Mouse (Mus musculus) Patski (cell line): ENCODE results near the gene Srxn1. TPM values are rescaled to one million over a fixed set of nuclear protein-coding genes. Genes with fewer than 3 reads are reported as not detected.

Source experiments
- ATAC-seq: fragments of 100-300 bp; one replicate; pipeline ENCODE4 v1.8.0; 2021
- CTCF ChIA-PET: fragments of 350-600 bp; sonication (Branson Sonifier 250); formaldehyde crosslinking; loops from one replicate; lab custom pipeline; 2022; ENCODE audit warnings: inconsistent platforms; lab: Charles Lee
- POLR2A ChIA-PET: fragments of 350-600 bp; sonication (Branson Sonifier 250); formaldehyde crosslinking; loops from one replicate; lab custom pipeline; 2022; ENCODE audit warnings: antibody characterized with exemption, inconsistent platforms; lab: Charles Lee
- DNase-seq: peaks from one replicate; pipeline ENCODE4 v3.0.0-alpha.2; 2011; ENCODE audit warnings: low read depth, low spot score
- H3K27me3 ChIP-seq: fragments of 371-371 bp; one replicate; pipeline ENCODE4 v1.5.1; 2021
- CTCF ChIP-seq: fragments of 100-300 bp; IDR thresholded peaks from one replicate; pipeline ENCODE4 v1.5.1; 2021
- in situ Hi-C: fragments of 300-500 bp; cut with MboI; formaldehyde crosslinking; loops from 3 replicates; pipeline ENCODE4 v1.11.1; 2018; ENCODE audit warnings: low pct_unique_long_range_greater_than_20kb, mixed read lengths
- polyA plus RNA-seq: library from polyadenylated mRNA; unstranded; gene quantifications from one replicate; pipeline ENCODE4 v1.2.3, GENCODE M21; 2021

Srxn1 gene
- polyA plus RNA-seq, 1 experiment from 2014 or later, result 72.3 TPM

GRCm38 (mm10) chr2:152114057-152114975 is 9.0 kb downstream of the Srxn1 start:
- ATAC-seq, result no peak
- ChIA-PET CTCF (no interaction called here), POLR2A (interaction anchor here (0.6 kb wide), 1 partner anchor 25 kb away, joined by 3 read pairs; no protein-coding TSS in a partner anchor)
- in situ Hi-C loops, result no loop called here
- peaks cover 6% of the 10 kb centered on the region for H3K27me3 ChIP-seq
- DNase-seq, result no peak
- TF ChIP-seq CTCF, result no peak

- ChIA-PET POLR2A (no interaction called here), CTCF (no interaction called here)
- DNase-seq (no peak), ATAC-seq (no peak)
- peaks cover 26% of the 10 kb centered on the region for H3K27me3 ChIP-seq
- TF ChIP-seq CTCF, result no peak
- in situ Hi-C loops, result loop anchor here (5.0 kb wide), 1 partner anchor 80 kb away; no protein-coding TSS in a partner anchor
These were observed 12.4 kb downstream of the Srxn1 start for GRCm38 (mm10) chr2:152117694-152118093.

- POLR2A ChIA-PET, result no interaction called here
- in situ Hi-C loops, result loop anchor here (5.0 kb wide), 1 partner anchor 78 kb away; no protein-coding TSS in a partner anchor
- no peak for TF ChIP-seq CTCF
- DNase-seq (no peak), ATAC-seq (no peak)
- CTCF ChIA-PET, result no interaction called here
- peaks cover 35% of the 10 kb centered on the region for H3K27me3 ChIP-seq
These were observed 14.0 kb downstream of the Srxn1 start for GRCm38 (mm10) chr2:152119228-152119865.

GRCm38 (mm10) chr2:152122896-152123295 is 17.6 kb downstream of the Srxn1 start:
- no peak for DNase-seq
- in situ Hi-C loops, result no loop called here

GRCm38 (mm10) chr2:152128597-152128996 is 23.3 kb downstream of the Srxn1 start:
- ChIA-PET CTCF (interaction anchor here (1.3 kb wide), 1 partner anchor 17 kb away, joined by 3 read pairs; no protein-coding TSS in a partner anchor), POLR2A (no interaction called here)
- no peak for TF ChIP-seq CTCF
- peaks cover 32% of the 10 kb centered on the region for H3K27me3 ChIP-seq
- ATAC-seq, result no peak
- DNase-seq, result no peak
- in situ Hi-C loops, result no loop called here

More at GRCm38 (mm10) chr2:152122896-152123295, 17.6 kb downstream of the Srxn1 start:
- peaks cover 39% of the 10 kb centered on the region for H3K27me3 ChIP-seq
- CTCF ChIA-PET, result no interaction called here
- ATAC-seq, result no peak
- no peak for TF ChIP-seq CTCF
- POLR2A ChIA-PET, result no interaction called here

- ATAC-seq, result no peak
These were observed 24.5 kb downstream of the Srxn1 start for GRCm38 (mm10) chr2:152129778-152130177.

GRCm38 (mm10) chr2:152132016-152132415 is 26.7 kb downstream of the Srxn1 start:
- no peak for DNase-seq
- no peak for ATAC-seq
- POLR2A ChIA-PET, result no interaction called here
- CTCF ChIA-PET, result no interaction called here
- peaks cover 25% of the 10 kb centered on the region for H3K27me3 ChIP-seq
- TF ChIP-seq CTCF, result no peak
- in situ Hi-C loops, result no loop called here

More at GRCm38 (mm10) chr2:152129778-152130177, 24.5 kb downstream of the Srxn1 start:
- TF ChIP-seq CTCF, result no peak
- H3K27me3 ChIP-seq, result peaks cover 28% of the 10 kb centered on the region
- CTCF ChIA-PET, result no interaction called here
- no peak for DNase-seq
- in situ Hi-C loops, result no loop called here
- POLR2A ChIA-PET, result no interaction called here

- no peak for TF ChIP-seq CTCF
- POLR2A ChIA-PET, result no interaction called here
- CTCF ChIA-PET, result no interaction called here
- ATAC-seq (no peak), DNase-seq (no peak)
- in situ Hi-C loops, result no loop called here
- peaks cover 25% of the 10 kb centered on the region for H3K27me3 ChIP-seq
These were observed 27.4 kb downstream of the Srxn1 start for GRCm38 (mm10) chr2:152132691-152133090.

GRCm38 (mm10) chr2:152139191-152139987 is 34.1 kb downstream of the Srxn1 start:
- H3K27me3 ChIP-seq, result peaks cover 19% of the 10 kb centered on the region

GRCm38 (mm10) chr2:152140941-152141340 is 35.6 kb downstream of the Srxn1 start:
- POLR2A ChIA-PET, result no interaction called here
- DNase-seq (no peak), ATAC-seq (no peak)
- TF ChIP-seq CTCF, result no peak
- CTCF ChIA-PET, result no interaction called here
- peaks cover 32% of the 10 kb centered on the region for H3K27me3 ChIP-seq
- in situ Hi-C loops, result no loop called here

More at GRCm38 (mm10) chr2:152139191-152139987, 34.1 kb downstream of the Srxn1 start:
- DNase-seq, result no peak
- ChIA-PET CTCF (no interaction called here), POLR2A (no interaction called here)
- no peak for TF ChIP-seq CTCF
- ATAC-seq, result no peak
- in situ Hi-C loops, result no loop called here
